Mouse (Mus musculus) embryo, embryonic 10.5 days (tissue): ENCODE data around the gene Sf3a3.
A peak's percentile ranks its signal among the peaks of the same experiment; 100 is the strongest.

Experiments
- DNase-seq: peaks from one replicate; pipeline ENCODE4 v3.0.0-alpha.2; 2015; ENCODE audit warnings: low spot score

Sf3a3 gene

GRCm38 (mm10) chr4:124738783-124739182 lies 24.2 kb downstream of the Sf3a3 start:
- no peak for DNase-seq

DNA sequence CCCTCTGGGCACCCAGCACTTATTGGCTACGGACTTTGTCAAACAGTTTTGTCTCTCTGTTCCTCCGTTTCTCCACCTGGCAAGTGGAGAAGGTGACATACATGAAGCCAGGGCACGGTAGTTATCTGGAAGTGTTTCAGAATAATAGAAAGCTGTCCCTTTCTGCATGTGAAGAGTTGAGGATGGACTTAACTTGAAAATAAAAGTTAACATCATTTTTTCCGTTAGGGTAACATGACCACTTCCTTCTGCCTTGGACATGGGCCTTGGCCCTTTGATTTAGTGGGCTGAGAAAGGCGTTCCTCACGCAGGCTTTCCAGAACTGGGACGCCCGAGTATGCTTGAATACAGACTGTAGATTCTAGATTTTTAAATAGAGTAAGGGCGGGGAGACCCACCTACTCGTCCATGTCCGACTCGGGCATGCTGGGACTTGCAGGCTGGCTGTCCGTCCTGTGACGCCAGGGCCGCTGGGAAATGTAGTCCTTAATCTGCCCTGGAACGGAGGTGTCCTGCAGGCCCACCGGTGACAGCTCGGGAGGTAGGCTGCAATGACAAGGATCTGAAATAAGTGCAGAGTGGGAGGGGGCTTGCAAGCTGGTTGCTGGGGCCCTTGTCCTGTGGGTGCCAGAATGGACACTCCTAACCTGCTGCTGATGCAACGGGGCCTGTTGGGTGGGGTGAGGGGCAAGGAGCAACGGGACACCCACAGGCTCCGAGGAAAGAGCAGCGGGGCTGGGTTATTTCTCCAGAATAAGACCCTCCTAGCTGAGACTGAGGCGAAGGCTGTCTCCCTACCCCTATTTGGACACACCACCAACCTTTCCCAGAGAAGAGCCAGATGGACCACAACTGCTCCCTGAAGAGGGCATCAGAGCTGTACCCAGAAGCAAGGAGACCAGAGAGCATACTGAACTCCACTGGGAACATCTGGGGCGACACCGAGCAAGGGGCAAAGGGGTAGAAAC lies 27.1 kb downstream of the Sf3a3 start, which contains the start of gene Inpp5b:
Inpp5b (plus strand) TSS at position 475 of the 968 bp plus-strand sequence.
- peak; percentile 88 for DNase-seq

DNA sequence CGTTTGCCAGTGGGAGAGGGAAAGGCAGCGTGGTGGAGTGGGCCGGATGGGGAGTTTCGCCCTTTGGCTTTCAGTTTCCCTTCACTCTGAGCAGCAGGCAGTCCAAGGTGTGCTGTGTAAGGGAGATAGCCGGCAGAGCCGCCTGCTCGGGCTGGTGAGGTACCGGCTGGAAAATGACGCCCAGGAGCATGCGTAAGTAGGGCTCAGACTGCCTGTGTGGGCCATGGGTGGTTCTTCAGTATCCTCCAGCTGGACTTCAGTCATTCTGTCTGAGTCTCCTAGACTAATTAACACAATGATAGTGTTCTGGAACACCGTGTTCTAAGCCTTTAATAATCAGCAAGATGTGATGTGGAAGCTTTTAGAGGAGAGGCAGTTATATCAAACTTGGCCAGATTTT lies 28.3 kb downstream of the Sf3a3 start:
- DNase-seq: no peak

DNA sequence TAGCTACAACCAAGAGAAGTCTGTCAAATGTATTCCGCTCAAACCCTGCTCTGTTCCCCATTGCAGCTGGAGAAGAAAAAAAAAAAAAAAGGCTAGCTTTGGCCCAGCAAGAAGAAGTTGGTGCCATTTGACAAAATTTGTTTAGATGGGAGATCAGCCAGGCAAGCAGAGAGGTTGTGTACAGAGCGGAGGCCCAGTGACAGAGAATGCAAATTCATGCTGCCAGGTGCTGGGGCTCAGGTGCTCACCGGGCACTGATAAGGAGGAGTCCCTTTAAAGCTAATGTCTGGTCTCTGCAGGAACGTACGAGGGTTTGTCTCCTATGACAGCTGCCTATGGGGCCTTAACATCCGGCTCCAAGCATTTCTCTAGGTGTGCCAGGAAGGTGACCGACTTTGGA lies 32.0 kb downstream of the Sf3a3 start:
- no peak for DNase-seq

- DNase-seq: no peak
Observed at GRCm38 (mm10) chr4:124747851-124748250, 33.3 kb downstream of the Sf3a3 start.

GRCm38 (mm10) chr4:124751300-124752250 lies 37.0 kb downstream of the Sf3a3 start:
- peak; percentile 98 for DNase-seq

GRCm38 (mm10) chr4:124752281-124753199 lies 38.0 kb downstream of the Sf3a3 start:
- DNase-seq: peak; percentile 23

DNA sequence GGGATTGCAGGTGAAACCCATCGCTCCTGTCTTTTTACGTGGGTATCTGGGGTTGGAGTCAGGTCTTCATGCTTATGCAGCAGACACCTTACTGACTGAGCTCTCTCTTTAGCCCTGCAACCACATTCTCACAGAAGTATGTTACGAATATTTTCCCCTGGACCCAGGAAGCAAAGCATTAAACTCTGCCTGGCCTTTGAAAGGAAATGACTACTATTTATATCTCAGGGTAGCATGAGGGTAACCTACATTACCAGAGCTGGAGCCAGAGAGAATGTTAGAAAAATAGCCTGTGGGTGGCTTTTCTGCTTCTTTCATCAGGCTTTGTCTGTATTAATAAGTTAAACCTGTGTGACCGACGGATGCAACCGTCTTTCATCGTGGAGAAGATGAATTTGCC lies 41.0 kb downstream of the Sf3a3 start:
- no peak for DNase-seq

DNA sequence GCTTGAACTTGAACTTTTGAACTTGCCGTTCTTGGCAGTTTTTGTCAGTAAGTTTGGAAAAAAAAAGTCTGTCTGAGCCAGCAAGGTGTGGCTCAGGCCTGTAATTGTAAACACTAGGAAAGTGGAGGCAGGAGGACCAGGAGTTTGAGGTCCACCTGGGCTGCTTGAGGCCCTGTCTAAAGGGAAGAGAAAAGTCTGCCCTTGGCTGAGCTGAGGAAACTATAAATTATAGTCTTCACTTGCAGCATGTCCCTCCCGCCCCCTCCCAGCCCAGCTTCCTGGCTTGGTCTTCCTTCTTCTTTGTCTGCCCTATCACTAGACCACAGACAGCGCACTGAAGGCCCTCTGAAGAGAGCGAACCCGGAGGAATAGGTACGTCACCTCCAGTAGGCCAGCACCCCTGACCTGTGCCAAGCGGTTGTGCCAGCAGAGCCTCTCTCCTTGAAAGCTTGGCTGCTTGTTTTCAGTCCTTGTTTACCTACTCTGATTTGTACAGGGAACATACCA lies 44.8 kb downstream of the Sf3a3 start:
- DNase-seq: no peak

DNA sequence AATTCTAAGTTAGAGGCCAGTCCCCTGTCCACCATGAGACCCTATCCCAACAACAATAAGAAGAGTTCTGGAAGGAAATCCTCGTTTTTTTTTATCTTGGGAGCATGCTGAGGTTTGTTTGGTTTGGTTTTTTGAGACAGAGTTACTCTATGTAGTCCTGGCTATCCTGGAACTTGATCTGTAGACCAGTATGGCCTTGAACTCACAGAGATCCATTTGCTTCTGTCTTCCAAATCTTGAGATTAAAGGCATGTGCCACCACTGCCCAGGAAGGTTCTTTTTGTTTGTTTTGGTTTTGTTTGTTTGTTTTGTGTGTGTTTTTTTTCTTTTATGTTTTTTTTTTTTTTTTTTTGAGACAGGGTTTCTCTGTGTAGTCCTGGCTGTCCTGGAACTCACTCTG lies 46.6 kb downstream of the Sf3a3 start:
- no peak for DNase-seq

GRCm38 (mm10) chr4:124762858-124763452 lies 48.4 kb downstream of the Sf3a3 start:
- no peak for DNase-seq

DNA sequence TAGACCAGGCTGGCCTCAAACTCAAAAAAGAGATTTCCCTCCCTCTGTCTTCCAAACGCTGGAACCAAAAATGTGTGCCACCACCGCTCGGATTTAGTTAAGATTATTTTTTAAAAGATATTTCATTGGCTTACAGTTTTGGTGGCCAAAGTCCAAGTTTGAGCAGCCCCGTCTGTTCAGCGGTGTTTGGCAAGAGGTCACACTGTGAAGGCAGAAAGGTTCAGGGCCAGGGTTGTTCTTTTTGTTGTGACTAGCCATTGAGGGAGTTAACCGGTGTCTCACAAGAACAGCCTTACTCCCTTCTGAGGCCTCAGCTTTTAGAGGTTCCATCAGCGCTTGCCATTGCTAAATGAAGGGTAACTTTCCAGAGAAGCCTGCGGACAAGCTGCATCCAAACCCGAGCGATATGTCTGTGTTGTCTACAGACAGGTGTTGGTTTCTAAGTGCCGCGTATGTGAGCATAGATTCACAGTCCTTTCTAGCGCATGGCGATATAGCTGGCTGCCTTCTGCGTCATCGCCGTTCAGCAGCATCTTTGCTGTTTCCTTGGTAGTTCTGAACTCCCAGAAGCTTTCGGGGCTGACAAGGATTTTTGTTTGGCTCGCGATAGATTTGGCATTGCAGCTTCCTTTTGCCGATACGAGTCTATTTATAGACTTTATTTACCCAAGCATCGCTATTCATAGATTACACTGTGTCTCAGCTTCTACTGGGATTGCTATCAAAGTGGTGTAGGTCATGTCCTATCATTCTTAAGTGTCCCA lies 51.4 kb downstream of the Sf3a3 start:
- no peak for DNase-seq

DNA sequence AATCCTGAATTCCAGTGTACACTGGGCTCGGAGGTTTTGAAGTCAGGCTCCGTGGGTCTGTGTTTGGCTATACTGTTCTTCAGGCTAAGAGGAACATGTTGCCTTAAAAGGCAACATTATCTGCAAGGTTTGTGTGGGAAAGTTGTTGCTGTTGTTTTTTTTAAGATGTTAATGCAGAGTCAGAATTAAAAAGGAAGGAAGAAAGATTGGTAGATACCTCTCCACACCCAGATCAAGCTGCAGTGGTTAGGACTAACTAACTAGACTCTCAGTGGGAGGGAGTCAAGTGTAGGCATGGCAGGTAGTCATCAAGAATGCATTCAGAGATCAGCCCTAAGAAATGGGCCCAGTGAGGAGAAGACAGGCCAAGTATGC lies 52.0 kb downstream of the Sf3a3 start:
- no peak for DNase-seq

DNA sequence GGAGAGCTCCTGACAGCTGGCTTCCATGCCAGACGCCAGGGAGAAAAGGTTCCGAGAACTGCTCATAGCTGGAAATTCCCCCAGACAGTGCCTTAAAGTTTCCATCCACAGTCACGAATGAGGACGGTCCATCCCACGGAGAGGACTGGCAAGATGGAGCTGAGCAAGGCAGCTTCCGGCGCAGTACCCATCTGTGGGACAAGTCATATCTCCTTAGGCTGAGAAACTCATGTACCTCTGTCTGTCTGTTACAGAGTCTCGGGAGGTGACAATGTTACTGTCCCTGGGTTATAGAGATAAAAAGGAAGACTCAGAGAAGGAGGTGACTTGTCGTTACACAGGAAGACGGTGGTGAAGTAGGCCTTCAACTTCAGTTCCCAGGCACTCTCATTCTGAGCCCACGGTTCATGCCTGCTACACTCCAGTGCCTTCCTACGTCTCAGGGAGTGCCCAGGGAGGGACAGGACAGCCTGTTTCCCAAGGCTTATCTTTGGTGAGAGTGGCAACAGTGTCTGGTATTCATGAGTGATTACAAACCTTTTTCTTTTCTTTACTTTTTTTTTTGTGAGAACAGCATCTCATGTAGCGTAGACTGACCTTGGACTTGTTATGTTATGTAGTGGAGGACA lies 54.5 kb downstream of the Sf3a3 start:
- no peak for DNase-seq

DNA sequence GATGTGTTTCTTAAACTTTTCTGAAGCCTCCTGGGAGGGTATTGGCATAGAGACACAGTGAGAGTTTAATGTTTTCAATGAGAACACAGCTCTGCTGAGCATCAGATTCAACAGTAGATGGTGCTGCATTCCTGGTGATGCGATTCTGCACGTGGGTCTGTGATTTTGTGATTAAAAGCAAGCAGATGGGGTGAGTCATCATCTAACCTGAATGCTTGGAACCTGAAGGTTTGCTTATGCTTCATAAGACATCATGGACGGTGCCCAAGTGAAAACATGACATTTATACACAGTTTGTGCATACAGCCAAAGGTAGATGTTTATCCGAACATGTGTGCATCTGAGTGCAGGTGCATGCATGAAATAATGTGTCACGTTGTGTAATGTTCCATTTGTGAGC lies 56.0 kb downstream of the Sf3a3 start:
- DNase-seq: no peak

DNA sequence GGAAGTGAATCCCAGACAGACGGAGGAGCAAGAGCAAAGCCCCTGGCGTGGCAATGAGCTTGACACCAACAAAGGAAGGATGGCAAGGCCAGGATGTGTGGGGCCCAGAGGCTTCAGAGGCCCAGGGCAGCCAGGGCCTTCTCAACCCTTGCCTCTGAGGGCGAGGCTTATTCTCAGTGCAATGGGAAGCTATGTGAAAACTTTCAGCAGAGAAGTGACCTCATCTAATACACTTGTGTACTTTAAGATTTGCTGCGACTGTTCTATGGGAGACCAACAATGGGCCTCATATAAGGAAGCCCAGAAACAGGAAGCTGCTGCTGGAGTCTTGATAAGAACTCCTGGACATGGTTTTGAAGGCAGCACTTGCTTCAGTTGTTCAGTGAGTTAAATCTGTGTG lies 57.5 kb downstream of the Sf3a3 start:
- DNase-seq: peak; percentile 4

- DNase-seq: no peak
Observed at GRCm38 (mm10) chr4:124773449-124773848, 58.9 kb downstream of the Sf3a3 start.

GRCm38 (mm10) chr4:124773995-124774394 lies 59.4 kb downstream of the Sf3a3 start:
- no peak for DNase-seq

DNA sequence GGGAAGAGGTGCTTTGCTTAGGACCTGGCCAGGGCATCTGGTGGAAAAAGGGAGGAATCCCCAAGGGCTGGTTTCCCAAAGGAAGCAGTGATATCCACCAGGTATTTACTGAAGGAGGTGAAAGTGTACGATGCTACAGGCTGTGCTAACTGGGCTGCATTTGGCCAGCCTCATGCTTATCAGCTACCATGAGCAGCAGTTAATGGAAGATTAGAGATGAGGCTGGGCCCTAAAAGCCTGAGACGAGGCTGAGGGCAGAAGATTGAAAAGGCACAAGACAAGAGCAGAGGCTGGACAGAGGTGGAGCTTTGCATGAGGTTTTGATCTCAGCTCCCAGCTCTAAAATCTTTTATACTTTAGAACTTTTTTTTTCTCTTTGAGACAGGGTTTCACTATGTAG lies 59.9 kb downstream of the Sf3a3 start:
- DNase-seq: no peak

- no peak for DNase-seq
Observed at GRCm38 (mm10) chr4:124781361-124781760, 66.8 kb downstream of the Sf3a3 start.
